Comparison of ENCODE assay signal across 28 mouse cellular contexts in genomic region chr5:93264136-93264700, GRCm38 (mm10). TPM values are rescaled to one million over a fixed set of nuclear protein-coding genes. Genes with fewer than 3 reads are reported as not detected.
DNase-seq lines count a peak whose midpoint lies in the region; ATAC-seq and TF ChIP-seq lines count a peak whose summit lies in the region.
"Had no signal": no experiment of that assay in that cellular context is flagged by ENCODE, and none has a peak within 500 bp of the region (broad histone marks: within the 10 kb centered on the region; RNA-seq: fewer than 3 reads in every experiment).

No protein-coding gene starts in this region.

- in situ Hi-C loops in CH12.LX (cut with MboI; ENCODE audit: low pct_ligation_motif_present, low pct_unique_long_range_greater_than_20kb, low sequenced_read_pairs): no loop called here

- peak overlapping the region; percentile 88 for H3K4me2 ChIP-seq in CH12.LX (ENCODE audit: insufficient read depth, low read depth, poor library complexity, severe bottlenecking)
- peak overlapping the region; percentile 16 for H3K4me2 ChIP-seq in liver, embryonic 15.5 days
- H3K4me2 ChIP-seq in kidney, embryonic 15.5 days: no peak overlapping the region
- H3K4me2 ChIP-seq: embryonic facial prominence, embryonic 13.5 days; heart, embryonic 12.5 days; hindbrain, embryonic 15.5 days had no signal

- WGBS in liver, embryonic 15.5 days (ENCODE audit: insufficient replicate concordance): 17% methylated on average over 1 of the region's 1 CpGs
- WGBS in small intestine, adult 2 months: 21% methylated on average over 1 of the region's 1 CpGs
- 72% methylated on average over 1 of the region's 1 CpGs for WGBS in kidney, embryonic 15.5 days

- no peak for TF ChIP-seq RAD21 in CH12.LX (IDR thresholded peaks at IDR 0.05; ENCODE audit: low read depth, low read length)

- ATAC-seq in megakaryocyte, adult 5-6 weeks (ENCODE audit: poor library complexity, severe bottlenecking): no peak
- ATAC-seq in liver, embryonic 15.5 days (ENCODE audit: insufficient read depth): no peak
- no peak for ATAC-seq in kidney, embryonic 15.5 days (replicated peaks; ENCODE audit: low FRiP score)
- ATAC-seq: forebrain, embryonic 16.5 days had no signal

- H3K9ac ChIP-seq in CH12.LX (ENCODE audit: insufficient read depth, low read depth): peak overlapping the region; percentile 27; the same call in 1 of the 2 replicates
- H3K9ac ChIP-seq in liver, embryonic 15.5 days: no peak overlapping the region
- no peak overlapping the region for H3K9ac ChIP-seq in kidney, embryonic 15.5 days
- H3K9ac ChIP-seq: embryonic facial prominence, embryonic 13.5 days; heart, embryonic 12.5 days; hindbrain, embryonic 15.5 days had no signal

- no peak for TF ChIP-seq POLR2A in CH12.LX (IDR thresholded peaks at IDR 0.05; ENCODE audit: low read depth, low read length)
- TF ChIP-seq POLR2A in small intestine, adult 2 months (IDR thresholded peaks at IDR 0.05; ENCODE audit: low read depth, low read length): no peak

- peaks cover 8% of the 10 kb centered on the region for H3K36me3 ChIP-seq in megakaryocyte, embryonic 14.5 days (replicated peaks; ENCODE audit: low read length)
- no peaks in the 10 kb centered on the region for H3K36me3 ChIP-seq in CH12.LX (replicated peaks in 1 of 2; ENCODE audit: control insufficient read depth in 1 of 2, insufficient read depth in 1 of 2, low read length in 1 of 2)
- no peaks in the 10 kb centered on the region for H3K36me3 ChIP-seq in liver, embryonic 15.5 days (replicated peaks)
- H3K36me3 ChIP-seq in small intestine, adult 2 months (ENCODE audit: control insufficient read depth, insufficient read depth, low read length): no peaks in the 10 kb centered on the region
- H3K36me3 ChIP-seq in kidney, embryonic 15.5 days: no peaks in the 10 kb centered on the region
- H3K36me3 ChIP-seq: embryonic facial prominence, embryonic 13.5 days; forebrain, embryonic 10.5 days; heart, embryonic 12.5 days; hindbrain, embryonic 15.5 days had no signal

- H3K27me3 ChIP-seq in megakaryocyte, embryonic 14.5 days (replicated peaks): no peaks in the 10 kb centered on the region
- no peaks in the 10 kb centered on the region for H3K27me3 ChIP-seq in CH12.LX (replicated peaks)
- H3K27me3 ChIP-seq in liver, embryonic 15.5 days: peaks cover 10% of the 10 kb centered on the region; the same call in 1 of the 2 replicates
- no peaks in the 10 kb centered on the region for H3K27me3 ChIP-seq in small intestine, adult 2 months (ENCODE audit: control insufficient read depth, insufficient read depth, low read length)
- H3K27me3 ChIP-seq in kidney, embryonic 15.5 days: no peaks in the 10 kb centered on the region
- H3K27me3 ChIP-seq: embryonic facial prominence, embryonic 13.5 days; heart, embryonic 12.5 days; hindbrain, embryonic 15.5 days had no signal

- dilution Hi-C loops in CH12.LX (cut with MboI; ENCODE audit: extremely low pct_ligation_motif_present, extremely low pct_unique_long_range_greater_than_20kb, low sequenced_read_pairs): no loop called here

- no peaks in the 10 kb centered on the region for H3K79me2 ChIP-seq in CH12.LX (replicated peaks; ENCODE audit: control insufficient read depth, extremely low read depth, insufficient read depth, poor library complexity, severe bottlenecking)

- no peaks in the 10 kb centered on the region for H3K9me3 ChIP-seq in megakaryocyte, embryonic 14.5 days
- no peaks in the 10 kb centered on the region for H3K9me3 ChIP-seq in CH12.LX (replicated peaks; ENCODE audit: low read length)
- H3K9me3 ChIP-seq in liver, embryonic 15.5 days (replicated peaks): no peaks in the 10 kb centered on the region
- no peaks in the 10 kb centered on the region for H3K9me3 ChIP-seq in kidney, embryonic 15.5 days (replicated peaks)
- H3K9me3 ChIP-seq: embryonic facial prominence, embryonic 13.5 days; forebrain, embryonic 10.5 days; heart, embryonic 12.5 days; hindbrain, embryonic 15.5 days had no signal

- peak; percentile 36; the same call in 1 of the 2 replicates for TF ChIP-seq EP300 in CH12.LX (IDR thresholded peaks at IDR 0.05; ENCODE audit: low read length)

- TF ChIP-seq CTCF in CH12.LX (conservative IDR thresholded peaks at IDR 0.05 in 1 of 2, IDR thresholded peaks at IDR 0.05 in 1 of 2; ENCODE audit: low read depth in 2 of 2, low read length in 2 of 2): no peak
- TF ChIP-seq CTCF in small intestine, adult 2 months (IDR thresholded peaks at IDR 0.05; ENCODE audit: extremely low read depth, insufficient read length, insufficient replicate concordance, low read depth, low read length): no peak

- DNase-seq in CH12.LX (ENCODE audit: extremely low read depth): peak; percentile 6
- no peak for DNase-seq in cerebellum, adult 18-20 months
- DNase-seq in thymus, postnatal 0 days (ENCODE audit: low spot score): no peak
- DNase-seq: adrenal gland, postnatal 10 days; cerebellum, adult 11 months; cerebellum, postnatal 10 days; gastrocnemius, adult 2 months; gastrocnemius, postnatal 36 days; heart, adult 2 months; kidney, adult 18-20 months; kidney, postnatal 36 days; lung, adult 2 months; lung, postnatal 14 days; midbrain, embryonic 14.5 days; right cerebral cortex, postnatal 25 days; spleen, adult 18-20 months had no signal

- peaks cover 53% of the 10 kb centered on the region for H3K4me1 ChIP-seq in megakaryocyte, embryonic 14.5 days
- peaks cover 6 to 22% of the 10 kb centered on the region in 2 experiments; a peak in 3 of 4 replicates for H3K4me1 ChIP-seq in CH12.LX (ENCODE audit: control insufficient read depth in 1 of 2, insufficient read depth in 2 of 2)
- H3K4me1 ChIP-seq in liver, embryonic 15.5 days (replicated peaks): peaks cover 42% of the 10 kb centered on the region
- peaks cover 8% of the 10 kb centered on the region for H3K4me1 ChIP-seq in small intestine, adult 2 months (ENCODE audit: control insufficient read depth, insufficient read depth, insufficient read length, low read length)
- H3K4me1 ChIP-seq in kidney, embryonic 15.5 days: peaks cover 20% of the 10 kb centered on the region

- peak overlapping the region; percentile 42 for H3K4me3 ChIP-seq in megakaryocyte, embryonic 14.5 days (replicated peaks)
- no peak overlapping the region for H3K4me3 ChIP-seq in CH12.LX (replicated peaks in 1 of 3; ENCODE audit: low read depth in 2 of 3, low read length in 2 of 3, poor library complexity in 1 of 3)
- H3K4me3 ChIP-seq in liver, embryonic 15.5 days (replicated peaks): no peak overlapping the region
- H3K4me3 ChIP-seq in small intestine, adult 2 months (ENCODE audit: low read depth, low read length): no peak overlapping the region
- no peak overlapping the region for H3K4me3 ChIP-seq in kidney, embryonic 15.5 days (replicated peaks)
- H3K4me3 ChIP-seq: embryonic facial prominence, embryonic 13.5 days; forebrain, embryonic 10.5 days; gastrocnemius, adult 2 months; heart, adult 2 months; heart, embryonic 12.5 days; hindbrain, embryonic 15.5 days had no signal

- H3K27ac ChIP-seq in CH12.LX (ENCODE audit: insufficient read depth, low read depth): no peak overlapping the region
- no peak overlapping the region for H3K27ac ChIP-seq in liver, embryonic 15.5 days (replicated peaks)
- H3K27ac ChIP-seq in small intestine, adult 2 months (ENCODE audit: insufficient read depth, low read depth, low read length): peak overlapping the region; percentile 97
- no peak overlapping the region for H3K27ac ChIP-seq in kidney, embryonic 15.5 days
- H3K27ac ChIP-seq: embryonic facial prominence, embryonic 13.5 days; forebrain, embryonic 10.5 days; gastrocnemius, adult 2 months; heart, adult 2 months; hindbrain, embryonic 15.5 days had no signal

TF ChIP-seq in CH12.LX, 34 proteins besides CTCF, POLR2A, EP300 and RAD21:
- TF ChIP-seq ETS1 (conservative IDR thresholded peaks at IDR 0.05; ENCODE audit: low read depth, low read length) (no peak), ZC3H11A (IDR thresholded peaks at IDR 0.05; ENCODE audit: low read depth, low read length) (no peak), ZNF384 (IDR thresholded peaks at IDR 0.05; ENCODE audit: low read depth, low read length) (peak; percentile 83)

RNA-seq across cellular contexts. Expression of gene Ccng2, which starts 2.8 kb away (rescaled TPM):
- 6.6 and 37.5 TPM in 2 replicates for polyA plus RNA-seq in megakaryocyte, embryonic 14.5 days (2012; ENCODE audit: insufficient read depth, low replicate concordance)
- 103 TPM in 2 replicates for total RNA-seq in megakaryocyte, adult 5-6 weeks (2015)
- total RNA-seq in megakaryocyte, adult 5-6 weeks (2017): 104 TPM in 2 replicates
- 6.2 and 16.7 TPM in 2 replicates for total RNA-seq in CH12.LX (2012; rRNA removed)
- total RNA-seq in CH12.LX (2014; rRNA removed): 20.8 and 23.1 TPM in 2 replicates
- 5.8 and 6.2 TPM in 2 replicates for polyA plus RNA-seq in CH12.LX (2012; ENCODE audit: insufficient read length, low read depth)
- polyA plus RNA-seq in liver, embryonic 15.5 days (2015; fragmentation: Nextera tagmentation; extraction: Ambion mirVana): 22.0 and 23.9 TPM in 2 replicates
- 13.6 and 149 TPM in 2 replicates for polyA plus RNA-seq in small intestine, adult 2 months (2012; rRNA removed)
- 120 and 123 TPM in 2 replicates for polyA plus RNA-seq in thymus, postnatal 0 days (2015; fragmentation: Nextera tagmentation; extraction: Ambion mirVana)
- polyA plus RNA-seq in kidney, embryonic 15.5 days (2015; fragmentation: Nextera tagmentation; extraction: Ambion mirVana): 63.8 and 65.7 TPM in 2 replicates

RNA-seq across cellular contexts. Expression of gene 2010109A12Rik, which starts 57.9 kb away (rescaled TPM):
- polyA plus RNA-seq in megakaryocyte, embryonic 14.5 days (2012; ENCODE audit: insufficient read depth, low replicate concordance): 1.1 TPM in 1 of 2 replicates, not detected in the other
- total RNA-seq in megakaryocyte, adult 5-6 weeks (2015): 0.20 and 0.43 TPM in 2 replicates
- 0.94 and 3.7 TPM in 2 replicates for total RNA-seq in megakaryocyte, adult 5-6 weeks (2017)
- total RNA-seq in CH12.LX (2012; rRNA removed) (0.25 and 0.42 TPM in 2 replicates), CH12.LX (2014; rRNA removed) (not detected in 2 replicates)
- 0.38 TPM in 1 of 2 replicates, not detected in the other for polyA plus RNA-seq in CH12.LX (2012; ENCODE audit: insufficient read length, low read depth)
- polyA plus RNA-seq in liver, embryonic 15.5 days (2015; fragmentation: Nextera tagmentation; extraction: Ambion mirVana): 1.1 and 1.3 TPM in 2 replicates
- not detected in 2 replicates for polyA plus RNA-seq in small intestine, adult 2 months (2012; rRNA removed)
- polyA plus RNA-seq in thymus, postnatal 0 days (2015; fragmentation: Nextera tagmentation; extraction: Ambion mirVana): 4.2 and 6.2 TPM in 2 replicates
- 2.0 and 2.5 TPM in 2 replicates for polyA plus RNA-seq in kidney, embryonic 15.5 days (2015; fragmentation: Nextera tagmentation; extraction: Ambion mirVana)
- total RNA-seq: gastrocnemius, postnatal 36 days had no signal
- polyA plus RNA-seq: C2C12; heart, adult 2 months; liver, adult 2 months; lung, adult 2 months had no signal

RNA-seq across cellular contexts. Expression of gene Ccni, which starts 57.9 kb away (rescaled TPM):
- polyA plus RNA-seq in megakaryocyte, embryonic 14.5 days (2012; ENCODE audit: insufficient read depth, low replicate concordance): 70.2 and 148 TPM in 2 replicates
- total RNA-seq in megakaryocyte, adult 5-6 weeks (2015): 180 and 198 TPM in 2 replicates
- total RNA-seq in megakaryocyte, adult 5-6 weeks (2017): 196 and 202 TPM in 2 replicates
- total RNA-seq in CH12.LX (2012; rRNA removed) (30.1 and 34.7 TPM in 2 replicates), CH12.LX (2014; rRNA removed) (91.6 and 93.3 TPM in 2 replicates)
- 59.5 and 82.1 TPM in 2 replicates for polyA plus RNA-seq in CH12.LX (2012; ENCODE audit: insufficient read length, low read depth)
- 33.1 and 34.9 TPM in 2 replicates for polyA plus RNA-seq in liver, embryonic 15.5 days (2015; fragmentation: Nextera tagmentation; extraction: Ambion mirVana)
- polyA plus RNA-seq in small intestine, adult 2 months (2012; rRNA removed): 36.8 and 117 TPM in 2 replicates
- polyA plus RNA-seq in thymus, postnatal 0 days (2015; fragmentation: Nextera tagmentation; extraction: Ambion mirVana): 104 and 128 TPM in 2 replicates
- 111 and 124 TPM in 2 replicates for polyA plus RNA-seq in kidney, embryonic 15.5 days (2015; fragmentation: Nextera tagmentation; extraction: Ambion mirVana)
